Mouse (Mus musculus): ENCODE data around the gene Sdc3. TPM values are rescaled to one million over a fixed set of nuclear protein-coding genes. Genes with fewer than 3 reads are reported as not detected.

Sdc3 gene
- total and polyA plus RNA-seq, 3 experiments, result 0.14 to 0.30 TPM; not detected in 1

DNA sequence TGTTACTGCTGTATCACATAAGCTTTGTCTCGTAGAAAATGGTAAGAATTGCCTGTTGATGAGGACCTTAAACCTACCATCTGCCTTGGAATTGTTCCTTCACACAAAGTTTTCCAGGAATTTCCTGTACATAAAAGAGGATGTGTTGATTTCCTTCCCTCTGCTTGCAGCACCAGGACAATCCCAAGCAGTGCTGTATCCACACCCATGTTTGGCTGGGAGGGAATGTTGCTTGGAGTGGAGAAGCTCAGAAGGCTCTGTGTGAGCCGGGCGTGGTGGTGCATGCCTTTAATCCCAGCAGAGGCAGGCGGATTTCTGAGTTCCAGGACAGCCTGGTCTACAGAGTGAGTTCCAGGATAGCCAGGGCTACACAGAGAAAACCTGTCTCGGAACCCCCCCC, 30.5 kb upstream of the Sdc3 start:
- Histone ChIP-seq H3K79me2 (replicated peaks; ENCODE audit: control insufficient read depth, extremely low read depth, insufficient read depth, poor library complexity, severe bottlenecking) (peaks cover 15% of the 10 kb centered on the region), H3K9ac (ENCODE audit: insufficient read depth, low read depth) (no peak overlapping the region), H3K4me2 (ENCODE audit: insufficient read depth, low read depth, poor library complexity, severe bottlenecking) (no peak overlapping the region), H3K27ac (ENCODE audit: insufficient read depth, low read depth) (no peak overlapping the region), H3K4me3 (replicated peaks in 1 of 3; ENCODE audit: low read depth in 2 of 3, low read length in 2 of 3, poor library complexity in 1 of 3) (no peak overlapping the region), H3K4me1 (ENCODE audit: control insufficient read depth in 1 of 2, insufficient read depth in 2 of 2) (no peaks in the 10 kb centered on the region), H3K9me3 (replicated peaks; ENCODE audit: low read length) (no peaks in the 10 kb centered on the region), H3K36me3 (replicated peaks in 1 of 2; ENCODE audit: control insufficient read depth in 1 of 2, insufficient read depth in 1 of 2, low read length in 1 of 2) (peaks cover 82 to 95% of the 10 kb centered on the region in 2 experiments), H3K27me3 (replicated peaks) (no peaks in the 10 kb centered on the region)
- no peak for DNase-seq (ENCODE audit: extremely low read depth)
- no peak for TF ChIP-seq TBP (conservative IDR thresholded peaks at IDR 0.05; ENCODE audit: low read depth, low read length)
- no peak for TF ChIP-seq CHD2 (IDR thresholded peaks at IDR 0.05; ENCODE audit: low read length)
- no peak for TF ChIP-seq PAX5 (IDR thresholded peaks at IDR 0.05; ENCODE audit: low read length)
- TF ChIP-seq SMC3 (IDR thresholded peaks at IDR 0.05; ENCODE audit: low read depth, low read length), result no peak
- TF ChIP-seq RCOR1 (conservative IDR thresholded peaks at IDR 0.05; ENCODE audit: low read depth, low read length), result no peak
- no peak for TF ChIP-seq MAFK (IDR thresholded peaks at IDR 0.05; ENCODE audit: insufficient replicate concordance, low read length)
- no peak for TF ChIP-seq RAD21 (IDR thresholded peaks at IDR 0.05; ENCODE audit: low read depth, low read length)
- TF ChIP-seq MYC (IDR thresholded peaks at IDR 0.05; ENCODE audit: low read depth, low read length), result no peak
- TF ChIP-seq NRF1 (IDR thresholded peaks at IDR 0.05; ENCODE audit: low read depth, low read length), result no peak
- TF ChIP-seq CHD1 (IDR thresholded peaks at IDR 0.05; ENCODE audit: low read depth, low read length), result no peak
- in situ Hi-C loops (cut with MboI; ENCODE audit: low pct_ligation_motif_present, low pct_unique_long_range_greater_than_20kb, low sequenced_read_pairs), result no loop called here
- dilution Hi-C loops (cut with MboI; ENCODE audit: extremely low pct_ligation_motif_present, extremely low pct_unique_long_range_greater_than_20kb, low sequenced_read_pairs), result no loop called here

DNA sequence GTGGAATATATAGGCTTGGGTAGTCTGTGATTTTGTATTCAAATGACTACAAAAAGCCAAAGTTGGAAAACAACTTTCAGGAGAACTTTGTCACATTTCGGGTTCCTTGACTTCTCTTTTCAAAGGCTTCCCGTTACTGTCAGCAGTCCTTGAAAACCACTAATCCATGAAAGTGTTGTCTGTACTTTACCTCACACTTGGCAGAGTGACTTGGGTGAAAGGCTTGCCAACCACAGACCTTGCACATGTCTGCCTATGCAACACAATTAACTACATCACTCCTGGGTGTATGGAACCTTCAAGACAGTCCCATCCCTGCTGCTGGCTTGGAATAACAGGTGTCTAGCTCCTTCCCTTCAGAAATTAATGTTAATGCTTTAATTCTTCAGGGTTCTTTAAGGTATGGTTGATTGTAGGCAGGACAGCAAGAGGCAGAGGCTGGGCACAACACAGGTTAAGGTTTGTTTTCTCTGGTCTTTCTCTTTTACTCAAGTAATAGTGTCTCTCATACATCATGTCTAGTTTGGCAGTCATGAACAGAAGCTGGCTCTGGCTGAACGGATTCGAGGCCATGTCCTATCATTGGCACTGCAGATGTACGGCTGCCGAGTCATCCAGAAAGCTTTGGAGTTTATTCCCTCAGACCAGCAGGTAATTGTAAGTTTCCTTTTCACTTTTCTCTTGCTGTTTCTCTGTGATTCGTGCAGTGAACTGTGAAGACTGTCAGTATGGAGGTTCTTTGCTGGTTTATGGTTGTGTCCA, 26.8 kb upstream of the Sdc3 start:
- no peak for DNase-seq (ENCODE audit: extremely low read depth)
- Histone ChIP-seq H3K27ac (ENCODE audit: insufficient read depth, low read depth) (no peak overlapping the region), H3K4me1 (ENCODE audit: control insufficient read depth in 1 of 2, insufficient read depth in 2 of 2) (no peaks in the 10 kb centered on the region), H3K79me2 (replicated peaks; ENCODE audit: control insufficient read depth, extremely low read depth, insufficient read depth, poor library complexity, severe bottlenecking) (peaks cover 8% of the 10 kb centered on the region), H3K4me2 (ENCODE audit: insufficient read depth, low read depth, poor library complexity, severe bottlenecking) (no peak overlapping the region), H3K9me3 (replicated peaks; ENCODE audit: low read length) (no peaks in the 10 kb centered on the region), H3K36me3 (replicated peaks in 1 of 2; ENCODE audit: control insufficient read depth in 1 of 2, insufficient read depth in 1 of 2, low read length in 1 of 2) (peaks cover 76 to 95% of the 10 kb centered on the region in 2 experiments), H3K4me3 (replicated peaks in 1 of 3; ENCODE audit: low read depth in 2 of 3, low read length in 2 of 3, poor library complexity in 1 of 3) (no peak overlapping the region), H3K9ac (ENCODE audit: insufficient read depth, low read depth) (no peak overlapping the region), H3K27me3 (replicated peaks) (no peaks in the 10 kb centered on the region)
- no peak for TF ChIP-seq MAX (IDR thresholded peaks at IDR 0.05; ENCODE audit: low read length)
- no peak for TF ChIP-seq MAFK (IDR thresholded peaks at IDR 0.05; ENCODE audit: insufficient replicate concordance, low read length)
- no peak for TF ChIP-seq MEF2A (IDR thresholded peaks at IDR 0.05; ENCODE audit: borderline replicate concordance, low read depth, low read length)
- no peak for TF ChIP-seq ETS1 (conservative IDR thresholded peaks at IDR 0.05; ENCODE audit: low read depth, low read length)
- TF ChIP-seq BHLHE40 (IDR thresholded peaks at IDR 0.05; ENCODE audit: low read depth, low read length), result no peak
- no peak for TF ChIP-seq RCOR1 (conservative IDR thresholded peaks at IDR 0.05; ENCODE audit: low read depth, low read length)
- no peak for TF ChIP-seq ZNF384 (IDR thresholded peaks at IDR 0.05; ENCODE audit: low read depth, low read length)
- no peak for TF ChIP-seq NRF1 (IDR thresholded peaks at IDR 0.05; ENCODE audit: low read depth, low read length)
- TF ChIP-seq POLR2A (IDR thresholded peaks at IDR 0.05; ENCODE audit: low read depth, low read length), result no peak
- no peak for TF ChIP-seq E2F4 (IDR thresholded peaks at IDR 0.05; ENCODE audit: insufficient replicate concordance, low read depth, low read length)
- no peak for TF ChIP-seq NELFE (IDR thresholded peaks at IDR 0.05; ENCODE audit: low read depth, low read length)
- no peak for TF ChIP-seq ELF1 (IDR thresholded peaks at IDR 0.05; ENCODE audit: low read depth, low read length)
- in situ Hi-C loops (cut with MboI; ENCODE audit: low pct_ligation_motif_present, low pct_unique_long_range_greater_than_20kb, low sequenced_read_pairs), result no loop called here
- dilution Hi-C loops (cut with MboI; ENCODE audit: extremely low pct_ligation_motif_present, extremely low pct_unique_long_range_greater_than_20kb, low sequenced_read_pairs), result no loop called here
